Mouse (Mus musculus) erythroblast, adult 5-6 weeks (primary cell): ENCODE data around the gene Zfp988. TPM values are rescaled to one million over a fixed set of nuclear protein-coding genes. Genes with fewer than 3 reads are reported as not detected.
"Not testable (repeated sequence)": the region's sequence is repeated elsewhere in the genome, so short reads cannot be mapped to it uniquely, and the experiment has no call there.

Experiments
- ATAC-seq: replicated peaks from 2 replicates; pipeline ENCODE4 v1.8.0; 2016; ENCODE audit warnings: moderate number of reproducible peaks, mild to moderate bottlenecking, moderate TSS enrichment, inconsistent platforms; ENCODE audit not compliant: poor library complexity, low FRiP score, severe bottlenecking
- total RNA-seq, 2 experiments: library from RNA; stranded (forward) in 1 of 2; stranded (reverse) in 1 of 2; fragments of 150-400 nt in 1 of 2; fragments of 200-764, 138-1000 nt in 1 of 2; gene quantifications; 2 replicates each; pipeline versions ENCODE4 v1.2.3 to v1.2.4; 2015 to 2017; ENCODE audit warnings: low replicate concordance in 2 of 2

Gene Zfp988
- total RNA-seq (2015; ENCODE audit: low replicate concordance) = not detected in 2 replicates
- not detected in 2 replicates for total RNA-seq (2017; ENCODE audit: low replicate concordance)

- not testable (repeated sequence) for ATAC-seq
Observed at GRCm38 (mm10) chr4:147305436-147305835, at the start of gene Zfp988. Zfp988 (plus strand) TSS chr4:147305674.

DNA sequence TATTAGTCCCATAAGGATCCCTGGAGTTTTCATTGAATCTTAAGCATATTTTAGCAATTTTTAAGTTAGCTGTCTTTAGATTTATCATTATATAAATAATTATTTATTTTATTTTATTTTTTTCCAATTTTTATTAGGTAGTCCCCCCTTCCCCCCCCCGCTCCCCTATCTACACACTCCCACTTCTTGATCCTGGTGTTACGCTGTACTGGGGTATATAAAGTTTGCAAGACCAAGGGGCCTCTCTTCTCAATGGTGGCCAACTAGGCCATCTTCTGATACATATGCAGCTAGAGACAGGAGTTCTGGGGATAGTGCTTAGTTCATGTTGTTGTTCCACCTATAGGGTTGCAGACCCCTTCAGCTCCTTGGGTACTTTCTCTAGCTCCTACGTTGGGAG is 42.8 kb upstream of the Zfp988 start:
- not testable (repeated sequence) for ATAC-seq

GRCm38 (mm10) chr4:147267302-147267701 is 38.2 kb upstream of the Zfp988 start:
- ATAC-seq = not testable (repeated sequence)

- not testable (repeated sequence) for ATAC-seq
Observed at GRCm38 (mm10) chr4:147268735-147269134, 36.7 kb upstream of the Zfp988 start.

- not testable (repeated sequence) for ATAC-seq
Observed at GRCm38 (mm10) chr4:147270026-147270425, 35.4 kb upstream of the Zfp988 start.

GRCm38 (mm10) chr4:147271601-147272000 is 33.9 kb upstream of the Zfp988 start:
- not testable (repeated sequence) for ATAC-seq

GRCm38 (mm10) chr4:147275021-147275772 is 30.3 kb upstream of the Zfp988 start:
- ATAC-seq = not testable (repeated sequence)

GRCm38 (mm10) chr4:147275773-147276140 is 29.7 kb upstream of the Zfp988 start:
- not testable (repeated sequence) for ATAC-seq

- ATAC-seq = not testable (repeated sequence)
Observed at GRCm38 (mm10) chr4:147280406-147280805, 25.1 kb upstream of the Zfp988 start.

DNA sequence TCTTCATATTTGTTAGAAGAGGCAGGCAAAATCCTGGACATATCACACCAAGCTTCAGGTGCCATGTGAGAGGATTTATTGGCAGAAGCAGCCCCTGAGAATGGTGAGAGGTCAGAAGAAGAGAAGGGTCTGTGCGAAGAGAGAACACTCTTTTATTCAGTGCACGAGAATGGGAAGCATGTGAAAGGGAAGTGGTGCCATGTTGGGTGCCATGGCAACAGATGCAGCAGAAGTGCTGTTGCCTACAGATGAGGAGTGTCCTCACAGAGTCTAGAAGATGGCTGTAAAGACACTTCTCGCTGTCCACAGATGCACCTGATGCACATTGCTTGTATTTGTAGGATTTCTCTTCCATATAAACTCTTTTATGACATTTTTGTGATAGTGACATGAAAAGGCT is 6.9 kb upstream of the Zfp988 start:
- ATAC-seq = not testable (repeated sequence)

GRCm38 (mm10) chr4:147302375-147302774 is 3.1 kb upstream of the Zfp988 start:
- ATAC-seq = not testable (repeated sequence)

- ATAC-seq = 0 out of 2 replicates have a peak, but pooled peaks have one; percentile 11
Observed at GRCm38 (mm10) chr4:147335036-147335690, 29.7 kb downstream of the Zfp988 start.

GRCm38 (mm10) chr4:147335691-147336367 is 30.4 kb downstream of the Zfp988 start:
- ATAC-seq = not testable (repeated sequence)

DNA sequence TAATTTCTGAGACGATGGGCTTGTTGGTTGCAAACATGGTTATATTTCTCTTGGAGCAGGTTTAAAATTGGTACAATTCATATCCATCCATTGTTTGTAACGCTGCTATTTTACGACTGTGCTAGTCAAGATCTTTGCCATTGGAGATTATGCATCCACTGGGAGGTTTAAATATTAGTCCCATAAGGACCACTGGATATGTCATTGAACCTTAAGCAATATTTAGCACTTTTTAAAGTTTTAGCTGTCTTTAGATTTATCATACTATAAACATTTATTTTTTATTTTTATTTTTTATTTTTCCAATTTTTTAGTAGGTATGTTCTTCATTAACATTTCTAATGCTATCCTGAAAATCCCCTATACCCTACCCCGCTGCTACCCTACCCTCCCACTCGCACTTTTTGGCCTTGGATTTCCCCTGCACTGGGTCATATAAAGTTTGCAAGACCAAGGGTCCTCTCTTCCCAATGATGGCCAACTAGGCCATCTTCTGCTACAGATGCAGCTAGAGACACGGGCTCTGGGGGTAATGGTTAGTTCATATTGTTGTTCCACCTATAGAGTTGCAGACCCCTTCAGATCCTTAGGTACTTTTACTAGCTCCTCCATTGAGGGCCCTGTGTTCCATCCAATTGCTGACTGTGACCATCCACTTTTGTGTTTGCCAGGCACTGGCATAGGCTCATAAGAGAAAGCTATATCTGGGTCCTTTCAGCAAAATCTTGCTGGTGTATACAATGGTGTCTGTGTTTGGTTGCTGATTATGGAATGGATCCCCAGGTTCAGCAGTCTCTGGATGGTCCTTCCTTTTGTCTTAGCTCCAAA is 31.1 kb downstream of the Zfp988 start:
- not testable (repeated sequence) for ATAC-seq

- not testable (repeated sequence) for ATAC-seq
Observed at GRCm38 (mm10) chr4:147337520-147337919, 32.0 kb downstream of the Zfp988 start.

DNA sequence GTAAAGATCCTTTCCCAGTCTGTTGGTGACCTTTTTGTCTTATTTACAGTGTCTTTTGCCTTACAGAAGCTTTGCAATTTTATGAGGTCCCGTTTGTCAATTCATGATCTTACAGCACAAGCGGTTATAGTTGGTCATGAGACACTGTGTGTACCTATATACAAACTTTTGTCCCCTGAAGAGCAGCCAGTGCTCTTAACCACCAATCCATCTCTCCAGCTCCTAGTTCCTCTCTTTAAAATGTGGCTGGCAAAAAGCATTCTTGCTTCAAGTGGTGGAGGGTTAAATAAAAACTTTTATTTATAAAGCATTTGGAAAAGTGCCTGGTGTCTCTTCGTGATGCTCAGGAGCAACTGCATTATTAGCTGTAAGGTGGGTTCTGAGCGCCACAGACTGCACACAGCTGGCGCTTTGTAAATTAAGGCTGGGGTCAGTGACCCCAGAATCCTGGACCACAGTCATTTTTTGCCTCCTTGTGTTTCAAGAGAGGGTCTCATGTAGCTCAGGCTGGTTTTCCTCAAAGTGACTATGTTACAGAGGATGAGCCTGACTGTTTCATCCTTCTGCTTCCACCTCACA is 32.6 kb downstream of the Zfp988 start:
- no peak for ATAC-seq

GRCm38 (mm10) chr4:147338706-147339105 is 33.2 kb downstream of the Zfp988 start:
- ATAC-seq = not testable (repeated sequence)

GRCm38 (mm10) chr4:147339601-147340219 is 34.2 kb downstream of the Zfp988 start:
- not testable (repeated sequence) for ATAC-seq

GRCm38 (mm10) chr4:147340236-147340635 is 34.8 kb downstream of the Zfp988 start:
- ATAC-seq = not testable (repeated sequence)
